Mouse (Mus musculus) lung, postnatal 0 days (tissue): ENCODE measurements at regions not wholly inside any gene's neighbourhood (a gene's known extent, or its start where the extent isn't known, plus 50 kb on each side); places are given as distances from the start of the nearest gene placed in this dataset.

Source experiments
- CTCF ChIP-seq: IDR thresholded peaks from 2 replicates; pipeline ENCODE4 v1.5.1; 2016; ENCODE audit warnings: antibody characterized with exemption, mild to moderate bottlenecking
- EP300 ChIP-seq: IDR thresholded peaks from 2 replicates; pipeline ENCODE4 v1.6.1; 2016; ENCODE audit warnings: antibody characterized with exemption, mild to moderate bottlenecking, control low read depth

DNA sequence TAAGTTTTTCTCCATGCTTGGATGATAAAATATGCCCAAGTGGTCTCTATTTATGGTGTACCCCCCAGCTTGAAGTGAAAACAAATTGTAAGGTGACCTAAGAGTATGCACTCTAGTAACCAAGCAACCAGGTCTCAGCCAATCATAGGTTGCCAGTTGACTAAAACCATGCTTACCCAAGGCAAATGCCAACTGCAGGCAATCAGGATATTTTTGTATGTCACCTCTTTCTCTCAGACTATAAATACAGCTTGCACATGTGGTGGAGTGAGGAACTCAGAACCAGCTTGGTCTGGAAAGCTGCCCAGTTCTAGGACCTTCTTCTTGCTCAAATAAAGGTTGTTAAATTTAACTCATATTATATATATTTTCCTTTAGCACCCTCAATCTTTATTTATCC, 476.0 kb upstream of the Gm26657 start:
- TF ChIP-seq CTCF, result no peak
- no peak for TF ChIP-seq EP300
